Mouse (Mus musculus) testis, adult 2 months (tissue): ENCODE measurements around the gene Wars. TPM values are rescaled to one million over a fixed set of nuclear protein-coding genes. Genes with fewer than 3 reads are reported as not detected.
A peak's percentile ranks its signal among the peaks of the same experiment; 100 is the strongest.

Source experiments
- H3K27ac ChIP-seq: fragments of 200-500 bp; 2 replicates; pipeline ENCODE4 v1.5.1; 2012; ENCODE audit warnings: low read depth, low read length; ENCODE audit not compliant: control insufficient read depth, insufficient read depth
- H3K27me3 ChIP-seq: fragments of 200-500 bp; 2 replicates; pipeline ENCODE4 v1.6.1; 2012; ENCODE audit warnings: mild to moderate bottlenecking, low read length, moderate library complexity; ENCODE audit not compliant: control insufficient read depth, insufficient read depth
- H3K36me3 ChIP-seq: fragments of 200-500 bp; 2 replicates; pipeline ENCODE4 v1.6.1; 2012; ENCODE audit warnings: mild to moderate bottlenecking, low read length; ENCODE audit not compliant: control insufficient read depth, insufficient read depth
- H3K4me1 ChIP-seq: fragments of 200-500 bp; 2 replicates; pipeline ENCODE4 v1.6.1; 2012; ENCODE audit warnings: low read length; ENCODE audit not compliant: control insufficient read depth, insufficient read depth
- H3K4me3 ChIP-seq: fragments of 200-500 bp; 2 replicates; pipeline ENCODE4 v1.5.1; 2012; ENCODE audit warnings: low read depth, mild to moderate bottlenecking, low read length, moderate library complexity, mixed read lengths; ENCODE audit not compliant: control insufficient read depth
- CTCF ChIP-seq: fragments of 200-500 bp; IDR thresholded peaks from 2 replicates; pipeline ENCODE4 v1.5.1; 2012; ENCODE audit warnings: low read depth, mild to moderate bottlenecking, inconsistent platforms, low read length, moderate library complexity; ENCODE audit not compliant: control insufficient read depth, insufficient read depth, insufficient replicate concordance
- POLR2A ChIP-seq: fragments of 200-500 bp; IDR thresholded peaks from 2 replicates; pipeline ENCODE4 v1.6.1; 2012; ENCODE audit warnings: low read depth, mild to moderate bottlenecking, inconsistent platforms, low read length, moderate library complexity; ENCODE audit not compliant: control insufficient read depth
- polyA plus RNA-seq: library from polyadenylated mRNA; depleted of rRNA; stranded (reverse); fragments of >200 nt; gene quantifications from 2 replicates; pipeline ENCODE4 v1.2.3, GENCODE M21; 2012

Wars gene
- polyA plus RNA-seq, 1 experiment, result 27.4 TPM

DNA sequence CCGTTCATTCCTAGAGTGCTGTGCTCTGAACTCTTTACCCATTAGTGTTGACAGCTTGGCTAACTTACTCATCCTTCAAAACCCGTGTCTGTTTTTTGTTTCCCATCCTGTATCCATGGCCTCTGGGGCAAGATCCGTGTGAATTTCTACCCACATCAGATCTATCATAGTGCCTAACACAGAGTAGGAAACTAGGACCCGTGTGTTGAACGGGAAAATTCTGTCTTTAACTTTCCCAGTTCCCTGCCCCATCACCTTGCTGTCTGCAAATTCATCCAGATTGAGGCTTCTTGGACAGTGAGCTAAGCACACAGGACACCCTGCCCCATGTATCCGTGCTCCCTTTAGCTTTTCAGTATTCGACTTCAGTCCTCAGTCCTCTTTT lies 450 bp upstream of the Wars start:
- TF ChIP-seq POLR2A (no peak), CTCF (no peak)
- Histone ChIP-seq H3K4me3 (peak overlapping the region; percentile 90), H3K27me3 (no peaks in the 10 kb centered on the region), H3K27ac (peak overlapping the region; percentile 80), H3K36me3 (no peaks in the 10 kb centered on the region; the same call in 1 of the 2 replicates), H3K4me1 (no peaks in the 10 kb centered on the region; the same call in none of the 2 replicates)

DNA sequence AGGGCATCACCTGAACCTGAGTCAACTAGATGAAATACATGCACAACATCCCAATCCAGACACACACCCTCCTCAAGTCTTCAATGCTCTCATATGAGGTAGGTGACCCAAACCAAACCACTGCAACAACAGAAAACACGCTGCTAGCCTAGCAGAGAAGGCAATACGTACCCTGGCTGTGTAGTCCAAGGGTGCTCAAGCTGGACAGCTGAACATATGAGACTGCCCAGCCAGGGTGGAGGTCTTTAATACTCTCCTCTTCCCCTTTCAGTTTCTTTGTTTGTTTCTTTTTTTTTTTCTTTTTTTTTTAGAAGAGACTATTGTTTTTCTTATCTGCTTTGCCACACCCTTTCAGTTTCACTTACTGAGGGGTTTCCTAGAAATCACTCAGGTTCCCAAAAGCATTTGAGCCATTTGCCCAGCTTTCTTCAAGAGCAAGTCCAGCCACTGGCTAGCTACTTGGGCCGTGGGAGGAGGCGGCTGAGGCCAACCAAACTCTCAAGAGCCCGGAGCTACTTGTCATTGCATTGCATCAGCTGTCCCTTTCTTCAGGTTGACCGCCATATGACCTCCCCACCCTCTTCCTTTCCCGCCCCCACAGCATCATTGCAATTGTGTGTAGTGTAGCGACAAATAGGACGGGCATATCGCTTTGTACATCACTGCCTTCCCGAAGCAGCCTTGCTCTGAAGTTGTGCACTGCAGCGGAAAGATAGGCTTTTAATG lies 822 bp downstream of the Wars start, which contains the start of gene Wdr25:
Gene Wdr25 (plus strand): TSS at position 643 of the 726 bp plus-strand sequence.
- Histone ChIP-seq H3K27me3 (no peaks in the 10 kb centered on the region), H3K36me3 (no peaks in the 10 kb centered on the region), H3K27ac (peak within 1 kb of the TSS; percentile 80), H3K4me3 (peak within 1 kb of the TSS; percentile 90), H3K4me1 (no peaks in the 10 kb centered on the region; the same call in none of the 2 replicates)
- no peak for TF ChIP-seq POLR2A
- no peak for TF ChIP-seq CTCF

DNA sequence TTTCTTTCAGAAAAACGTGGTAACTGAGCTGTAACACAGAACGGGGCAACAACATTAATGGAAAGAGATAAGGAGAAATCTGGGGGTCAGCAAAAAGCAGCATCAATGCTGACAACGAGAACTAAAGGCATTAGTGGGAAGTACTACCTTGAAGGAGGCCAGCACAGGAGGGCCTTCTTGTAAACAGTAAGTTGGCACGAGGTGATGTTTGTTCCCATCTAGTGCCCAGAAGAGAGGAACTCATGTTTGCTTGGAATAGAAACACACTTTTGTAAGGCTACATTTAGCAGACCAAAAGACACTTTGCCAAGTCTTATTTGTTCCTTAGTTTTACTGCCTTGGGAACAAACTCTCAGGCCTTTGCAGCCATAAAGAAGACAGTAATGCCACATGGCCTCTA lies 5.3 kb downstream of the Wars start:
- no peaks in the 10 kb centered on the region; the same call in none of the 2 replicates for H3K4me1 ChIP-seq
- H3K4me3 ChIP-seq, result no peak overlapping the region
- H3K27me3 ChIP-seq, result no peaks in the 10 kb centered on the region
- no peak overlapping the region for H3K27ac ChIP-seq
- peaks cover 3% of the 10 kb centered on the region for H3K36me3 ChIP-seq
- TF ChIP-seq CTCF, result no peak
- no peak for TF ChIP-seq POLR2A

DNA sequence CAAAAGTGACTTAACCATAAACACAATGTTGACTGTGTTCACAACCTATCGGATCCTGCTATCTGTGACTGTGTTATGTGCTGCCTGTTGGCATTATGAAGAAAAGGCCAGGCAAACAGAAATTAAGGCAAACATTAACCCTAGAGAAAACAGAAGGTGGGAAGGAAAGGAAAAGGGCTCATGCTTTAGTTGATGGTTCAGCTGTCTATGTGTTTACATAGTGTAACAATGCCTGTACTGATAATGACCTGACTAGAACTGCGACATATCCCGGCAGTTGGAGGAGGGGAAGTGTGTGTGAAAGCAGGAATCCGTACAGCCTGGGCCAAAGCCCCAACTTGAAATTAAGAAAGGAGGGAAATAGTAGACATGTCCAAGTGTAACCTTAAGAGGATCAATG lies 6.9 kb downstream of the Wars start:
- Histone ChIP-seq H3K27me3 (no peaks in the 10 kb centered on the region), H3K4me1 (no peaks in the 10 kb centered on the region), H3K36me3 (peaks cover 3% of the 10 kb centered on the region), H3K27ac (no peak overlapping the region), H3K4me3 (no peak overlapping the region)
- TF ChIP-seq CTCF (no peak), POLR2A (no peak)

DNA sequence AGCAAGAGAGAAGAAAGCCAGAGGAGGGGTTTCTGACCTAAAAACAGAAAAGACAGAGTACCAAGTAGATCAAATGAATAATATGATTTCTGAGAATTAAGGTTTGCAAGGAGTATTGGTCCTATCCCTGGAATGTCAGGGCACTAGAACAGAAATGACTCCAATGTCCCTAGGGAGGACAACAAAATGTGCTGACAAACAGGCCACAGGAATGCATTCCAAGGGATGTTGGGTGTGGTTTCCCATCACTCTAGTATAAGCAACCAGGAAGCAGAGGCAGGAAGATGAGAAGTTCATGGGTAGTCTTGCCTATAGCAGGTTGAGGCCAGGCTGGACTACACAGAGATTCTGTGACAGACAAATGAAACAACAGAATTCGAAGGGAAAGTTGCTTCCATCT lies 8.1 kb downstream of the Wars start:
- TF ChIP-seq POLR2A (no peak), CTCF (no peak)
- no peaks in the 10 kb centered on the region for H3K27me3 ChIP-seq
- peaks cover 3% of the 10 kb centered on the region for H3K36me3 ChIP-seq
- H3K27ac ChIP-seq, result no peak overlapping the region
- H3K4me3 ChIP-seq, result no peak overlapping the region
- no peaks in the 10 kb centered on the region for H3K4me1 ChIP-seq

DNA sequence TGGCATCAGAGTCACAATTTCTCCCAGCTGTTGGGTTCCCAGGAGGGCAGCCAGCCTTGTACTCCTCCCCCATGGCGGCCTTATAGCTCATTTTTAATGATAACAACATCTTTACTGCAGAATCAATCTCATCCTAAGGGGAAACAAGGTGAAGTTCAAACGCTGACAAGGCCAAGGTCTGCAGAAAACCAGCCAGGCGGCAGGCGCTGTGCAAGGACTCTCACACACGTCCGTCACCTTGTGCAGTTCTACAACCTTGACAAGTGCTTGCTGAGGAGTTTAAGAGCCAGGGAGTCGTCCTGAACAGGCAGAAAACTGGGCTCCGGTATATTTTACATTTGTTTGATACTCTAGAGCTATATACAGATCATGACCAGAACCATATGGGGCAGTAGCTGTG lies 11.2 kb downstream of the Wars start:
- H3K36me3 ChIP-seq, result peaks cover 3% of the 10 kb centered on the region
- no peak for TF ChIP-seq CTCF
- TF ChIP-seq POLR2A, result no peak
- no peak overlapping the region for H3K4me3 ChIP-seq
- no peaks in the 10 kb centered on the region for H3K27me3 ChIP-seq
- H3K27ac ChIP-seq, result no peak overlapping the region
- no peaks in the 10 kb centered on the region for H3K4me1 ChIP-seq

DNA sequence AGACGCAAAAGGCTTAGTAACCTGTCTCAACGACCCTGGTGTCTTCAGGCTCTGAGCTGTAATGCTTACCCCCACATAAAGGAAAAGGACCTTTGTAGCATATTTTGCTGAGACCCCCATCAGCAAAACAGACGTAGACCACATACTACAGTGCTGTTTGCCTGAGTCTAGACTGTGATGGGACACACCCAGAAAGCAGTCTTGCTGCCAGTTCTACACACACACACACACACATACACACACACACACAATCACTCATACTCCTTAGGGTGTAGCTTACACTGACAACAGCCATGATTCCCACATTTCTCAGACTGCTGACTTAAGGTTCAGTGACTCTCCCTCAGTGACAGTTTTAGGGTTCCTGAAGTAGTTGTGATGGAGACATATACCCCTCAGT lies 12.8 kb downstream of the Wars start:
- TF ChIP-seq POLR2A, result no peak
- no peak for TF ChIP-seq CTCF
- peaks cover 2% of the 10 kb centered on the region for H3K36me3 ChIP-seq
- no peak overlapping the region for H3K27ac ChIP-seq
- H3K4me1 ChIP-seq, result no peaks in the 10 kb centered on the region
- H3K4me3 ChIP-seq, result no peak overlapping the region
- no peaks in the 10 kb centered on the region for H3K27me3 ChIP-seq

DNA sequence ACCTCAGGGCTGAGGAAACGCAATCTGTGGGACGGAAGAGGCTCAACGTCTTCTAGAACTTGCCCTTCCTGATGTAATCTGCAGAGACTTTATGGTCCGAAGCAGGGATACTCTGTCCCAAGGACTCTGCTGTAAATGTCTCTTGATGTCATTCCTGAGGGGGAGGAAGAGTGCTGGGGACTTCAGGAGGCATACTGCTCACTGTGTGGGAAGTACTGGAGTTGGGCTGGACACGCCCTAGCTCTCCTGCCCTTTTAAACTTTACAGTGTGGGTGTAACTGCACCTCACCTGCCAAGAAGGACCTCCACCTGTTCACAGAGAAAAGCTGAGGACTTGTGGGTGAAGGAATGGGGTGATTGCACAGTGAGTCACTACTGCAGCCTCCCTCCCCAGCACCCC lies 13.4 kb downstream of the Wars start:
- no peaks in the 10 kb centered on the region for H3K4me1 ChIP-seq
- H3K36me3 ChIP-seq, result peaks cover under 1% of the 10 kb centered on the region
- H3K27ac ChIP-seq, result no peak overlapping the region
- no peak overlapping the region for H3K4me3 ChIP-seq
- TF ChIP-seq POLR2A (no peak), CTCF (no peak)
- H3K27me3 ChIP-seq, result no peaks in the 10 kb centered on the region
